Mouse (Mus musculus) olfactory bulb, adult 2 months (tissue): ENCODE results near the gene Efnb3.

Experiments used
- CTCF ChIP-seq: fragments of 200-500 bp; IDR thresholded peaks from 2 replicates; pipeline ENCODE4 v1.5.1; 2012; ENCODE audit warnings: low read depth, mild to moderate bottlenecking, low read length, moderate library complexity; ENCODE audit not compliant: insufficient read depth
- POLR2A ChIP-seq: fragments of 200-500 bp; IDR thresholded peaks from 2 replicates; pipeline ENCODE4 v1.6.1; 2012; ENCODE audit warnings: mild to moderate bottlenecking, low read depth, low read length, moderate library complexity; ENCODE audit not compliant: insufficient read depth

- TF ChIP-seq POLR2A (no peak), CTCF (no peak)
These were observed 10.8 kb downstream of the Efnb3 start, which contains the start of gene Dnah2 for GRCm38 (mm10) chr11:69549060-69549656.
